Mouse (Mus musculus) adrenal gland, postnatal 36 days (tissue): ENCODE measurements around the gene Tubal3. TPM values are rescaled to one million over a fixed set of nuclear protein-coding genes. Genes with fewer than 3 reads are reported as not detected.

Source experiments
- DNase-seq, 2 experiments: peaks; one replicate each; pipeline ENCODE4 v3.0.0; 2021; ENCODE audit warnings: mixed read lengths in 1 of 2
- microRNA-seq: library from miRNA; unstranded; fragments of <30 nt; microRNA quantifications from one replicate; pipeline ENCODE4 v1.2.0, GENCODE M21; 2021
- total RNA-seq, 2 experiments: library from RNA; stranded (reverse); gene quantifications; 2 replicates each; pipeline ENCODE4 v1.2.3; 2021

The Tubal3 gene
- total RNA-seq, 2 experiments from 2014 or later: not detected

DNA sequence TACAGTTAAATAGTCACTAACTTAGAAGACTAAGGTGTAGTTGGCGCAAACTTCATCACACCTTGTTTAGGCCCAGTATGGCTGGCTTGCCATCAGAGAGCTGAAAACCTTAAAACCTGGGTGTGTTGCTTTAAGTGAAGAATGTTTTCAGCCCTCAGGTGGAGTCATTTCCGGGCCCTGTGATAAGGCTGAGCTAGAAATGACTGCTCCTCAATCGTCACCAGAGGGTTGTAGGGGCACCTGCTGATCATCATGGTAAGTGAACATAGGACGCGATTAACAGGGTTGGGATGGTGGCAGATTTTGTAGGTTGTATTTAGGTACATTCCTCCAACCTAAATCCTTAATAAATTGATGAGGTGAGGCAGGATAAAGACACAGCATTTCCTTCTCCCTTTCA is 6.4 kb downstream of the Tubal3 start:
- no peak for DNase-seq

DNA sequence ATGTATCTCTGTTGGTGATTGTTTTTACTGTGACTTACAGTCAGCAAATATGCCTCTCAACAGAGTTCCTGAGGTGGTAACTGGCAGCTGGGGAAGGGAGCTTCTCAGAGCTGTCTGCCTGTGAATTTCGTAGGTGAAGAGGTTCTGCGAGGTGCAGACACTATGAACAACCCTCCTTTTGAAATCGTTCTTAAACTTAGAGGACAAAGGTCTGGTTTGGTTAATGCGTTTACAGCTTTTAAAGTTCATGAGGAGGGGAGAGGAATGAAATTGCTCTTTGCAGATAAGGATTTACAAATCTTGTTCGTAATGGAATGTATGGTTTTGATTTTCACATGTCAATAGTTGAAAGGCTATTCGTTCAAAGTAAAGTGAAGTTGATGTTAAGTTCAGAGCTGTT is 7.6 kb downstream of the Tubal3 start:
- DNase-seq: no peak

DNA sequence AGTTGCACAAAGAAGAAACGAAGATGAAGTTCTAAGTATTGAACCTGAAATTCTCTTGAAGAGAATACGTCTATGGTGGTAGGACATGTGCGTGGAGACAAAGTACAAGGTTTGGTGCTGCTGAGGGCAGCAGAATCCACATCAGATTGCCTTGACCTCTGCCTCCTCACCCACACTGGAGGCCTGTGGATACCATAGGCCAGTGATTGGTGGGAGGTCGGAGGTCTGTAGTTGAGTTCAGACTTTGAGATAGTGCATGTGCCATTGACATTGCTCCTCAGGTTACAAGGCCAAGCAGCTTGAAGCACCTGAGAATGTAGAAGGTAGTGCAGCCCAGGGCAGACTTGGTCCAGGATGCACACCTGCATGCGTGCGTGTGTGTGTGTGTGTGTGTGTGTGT is 8.0 kb downstream of the Tubal3 start:
- no peak for DNase-seq

DNA sequence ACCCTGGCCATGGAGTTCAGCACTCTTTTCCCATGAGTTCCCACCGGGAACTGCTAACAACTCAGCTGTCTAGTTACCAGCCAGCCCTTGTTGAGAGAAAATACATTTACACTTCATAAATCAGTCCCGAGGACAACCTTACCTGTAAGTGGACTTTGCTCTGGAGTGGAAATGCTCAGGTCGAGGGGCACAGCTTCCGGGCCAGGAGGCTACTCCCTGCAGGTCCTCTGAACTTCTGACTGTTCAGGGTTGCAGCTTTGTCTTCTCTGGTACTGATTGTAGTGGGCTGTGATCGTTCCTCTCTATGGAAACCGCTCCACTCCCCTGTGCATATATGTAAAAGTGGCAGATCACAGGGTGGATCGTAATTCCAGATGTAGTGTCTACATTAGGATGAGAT is 26.6 kb downstream of the Tubal3 start:
- DNase-seq: no peak

DNA sequence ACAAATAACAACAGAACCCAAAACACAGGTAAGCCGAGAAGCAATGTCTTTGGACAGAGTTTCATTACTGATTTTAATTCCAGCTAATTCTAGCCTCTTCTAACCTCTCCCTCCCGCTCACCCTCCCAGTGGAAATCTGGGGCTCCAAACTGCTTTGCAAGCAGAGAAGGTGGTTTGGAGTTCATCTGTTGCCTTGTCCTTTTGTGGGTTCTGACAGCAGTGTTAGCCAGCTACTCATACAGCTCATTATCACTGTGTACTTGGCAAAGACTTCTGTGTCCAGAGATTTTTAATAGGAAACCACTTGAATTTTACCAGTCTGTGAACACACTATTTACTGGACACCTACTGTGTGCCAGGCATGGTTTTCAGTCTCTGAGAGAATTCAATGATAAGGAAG is 27.2 kb downstream of the Tubal3 start, which contains the start of gene Ucn3:
Gene Ucn3, minus strand, starts transcription at position 101 of the 400 bp plus-strand sequence.
- no peak for DNase-seq

DNA sequence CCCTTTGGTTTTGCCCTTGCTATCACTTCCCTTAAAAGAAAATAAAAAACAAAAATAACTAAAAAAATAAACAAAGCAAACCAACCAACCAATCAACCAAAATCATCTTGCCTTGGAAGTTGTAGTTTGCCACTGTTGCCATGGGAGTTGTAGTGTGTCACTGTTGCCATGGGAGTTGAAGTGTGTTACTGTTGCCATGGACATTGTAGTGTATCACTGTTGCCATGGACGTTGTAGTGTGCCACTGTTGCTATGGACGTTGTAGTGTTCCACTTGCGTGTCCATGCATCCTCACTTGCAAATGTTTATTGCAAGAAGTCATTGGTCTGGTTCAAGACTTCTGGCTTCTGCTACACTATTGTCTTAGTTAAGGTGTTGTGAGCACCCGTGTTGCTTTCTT is 29.2 kb downstream of the Tubal3 start:
- no peak for DNase-seq

DNA sequence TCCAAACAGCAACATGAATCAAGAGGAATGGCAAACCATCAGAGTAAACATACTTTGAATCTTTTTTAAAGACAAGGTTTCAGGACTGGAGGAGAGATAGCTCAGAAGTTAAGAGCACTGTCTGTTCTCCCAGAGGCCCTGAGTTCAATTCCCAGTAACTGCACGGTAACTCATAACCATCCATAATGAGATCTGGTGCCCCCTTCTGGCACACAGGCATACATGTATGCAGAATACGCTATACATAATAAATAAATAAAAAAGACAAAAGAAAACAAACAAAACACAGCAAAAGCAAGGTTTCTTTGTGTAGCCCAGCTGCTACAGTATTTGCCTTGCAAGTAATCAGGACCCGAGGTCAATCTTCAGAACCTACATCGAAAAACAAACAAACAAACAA is 31.4 kb downstream of the Tubal3 start:
- DNase-seq: no peak

DNA sequence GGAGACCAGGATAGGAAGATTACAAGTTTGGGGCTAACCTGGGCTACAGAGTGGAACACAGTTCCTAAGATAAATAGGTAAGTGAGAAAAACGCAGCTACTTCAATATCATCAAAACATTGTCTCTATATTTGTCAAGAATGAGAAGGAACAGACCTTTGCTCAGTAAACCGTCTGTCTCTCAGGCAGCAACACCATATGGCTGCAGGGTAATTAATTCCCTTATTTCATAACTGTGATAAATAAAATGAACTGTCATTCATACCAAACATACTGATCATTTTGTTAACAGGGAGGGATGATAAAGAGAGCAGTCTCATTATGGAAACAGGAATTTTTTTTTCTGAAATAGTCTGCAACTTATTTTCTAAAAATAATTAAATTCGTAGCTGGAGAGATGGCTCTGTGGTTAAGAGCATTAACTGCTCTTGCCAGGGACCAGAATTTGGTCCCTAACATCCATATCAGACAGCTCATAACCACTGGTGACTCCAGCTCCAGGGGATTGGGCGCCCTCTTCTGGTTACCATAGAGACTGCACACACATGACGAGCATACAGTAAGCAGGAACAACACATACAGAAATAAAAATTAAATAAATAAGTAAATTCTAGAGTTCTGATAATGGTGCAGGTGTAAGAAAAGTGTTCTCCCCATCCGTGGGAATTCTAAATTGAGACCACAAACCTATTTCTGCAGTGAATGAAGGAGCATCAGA is 33.3 kb downstream of the Tubal3 start:
- no peak for DNase-seq

DNA sequence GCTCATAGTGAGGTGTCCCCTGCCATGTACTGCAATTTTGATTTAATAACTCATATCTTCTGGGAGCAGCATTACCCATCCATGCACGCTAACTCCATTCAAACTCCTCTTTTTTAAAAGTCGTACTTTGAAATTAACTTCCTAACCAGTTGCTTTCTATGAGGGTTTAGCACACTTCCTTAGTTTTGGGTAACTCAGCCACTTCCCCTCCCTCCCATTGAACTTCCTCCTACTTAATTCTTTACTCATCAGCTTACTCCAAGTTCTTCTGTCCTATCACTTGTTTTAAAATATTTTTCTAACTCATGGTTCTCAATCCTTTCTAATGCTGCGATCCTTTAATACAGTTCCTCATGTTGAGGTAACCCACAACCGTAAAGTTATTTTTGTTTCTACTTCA is 50.8 kb downstream of the Tubal3 start:
- DNase-seq: no peak

Small RNA genes within 50 kb of the gene (microRNA-seq; reads per million reads assigned to microRNA genes)
- gene Gm22460: not detected

Other genes with a start within 250 kb of the Tubal3 start
- under 1 TPM; 0.33 to 0.36 TPM for gene Calml3, start 114.0 kb upstream of the Tubal3 start, total RNA-seq
- not detected for gene Calm4, start 80.5 kb upstream of the Tubal3 start, total RNA-seq
- not detected for gene Calm5, start 64.1 kb upstream of the Tubal3 start, total RNA-seq
- gene Net1, start 54 bp upstream of the Tubal3 start, total RNA-seq: 100 to 1,000 TPM; 163 to 196 TPM
- not detected for gene Ucn3, start 27.1 kb downstream of the Tubal3 start, total RNA-seq
- gene Akr1c14, start 130.7 kb downstream of the Tubal3 start, total RNA-seq: under 1 TPM; 0.89 TPM
- gene Akr1c18, start 232.4 kb downstream of the Tubal3 start, total RNA-seq: 1,000 to 10,000 TPM in 1 of 2 experiments, 1 to 10 TPM in 1; 5.3 to 6,001 TPM